Mouse (Mus musculus) stomach, embryonic 14.5 days (tissue): ENCODE results near the gene Prrx2. TPM values are rescaled to one million over a fixed set of nuclear protein-coding genes. Genes with fewer than 3 reads are reported as not detected.
"Not testable (repeated sequence)": the region's sequence is repeated elsewhere in the genome, so short reads cannot be mapped to it uniquely, and the experiment has no call there.

Experiments used
- ATAC-seq: fragments of 200-750 bp; cut with Nextera tagmentation; 2 replicates; pipeline ENCODE4 v1.8.0; 2017; ENCODE audit warnings: low read depth, moderate TSS enrichment; ENCODE audit not compliant: insufficient number of reproducible peaks, insufficient read depth, low FRiP score
- H3K27ac ChIP-seq: fragments of 300-500 bp; sonication (generic); 2 replicates; pipeline ENCODE4 v1.5.1; 2014; ENCODE audit warnings: mild to moderate bottlenecking, low read length, moderate library complexity, mixed read lengths
- H3K27me3 ChIP-seq: fragments of 300-500 bp; sonication (generic); 2 replicates; pipeline ENCODE4 v1.6.1; 2014; ENCODE audit warnings: low read length, control low read depth, mixed read lengths; ENCODE audit not compliant: control insufficient read depth, insufficient read depth
- H3K36me3 ChIP-seq: fragments of 300-500 bp; sonication (generic); 2 replicates; pipeline ENCODE4 v1.6.1; 2014; ENCODE audit warnings: mild to moderate bottlenecking, control low read depth, low read length, moderate library complexity, mixed read lengths; ENCODE audit not compliant: control insufficient read depth, insufficient read depth
- H3K4me1 ChIP-seq: fragments of 300-500 bp; sonication (generic); 2 replicates; pipeline ENCODE4 v1.6.1; 2014; ENCODE audit warnings: low read length, control low read depth, mixed read lengths; ENCODE audit not compliant: control insufficient read depth, insufficient read depth
- H3K4me2 ChIP-seq: fragments of 300-500 bp; sonication (generic); replicated peaks from 2 replicates; pipeline ENCODE4 v1.6.1; 2014; ENCODE audit warnings: low read depth, low read length, control low read depth
- H3K4me3 ChIP-seq: fragments of 300-500 bp; sonication (generic); 2 replicates; pipeline ENCODE4 v1.5.1; 2014; ENCODE audit warnings: low read depth, low read length, control low read depth
- H3K9ac ChIP-seq: fragments of 300-500 bp; sonication (generic); replicated peaks from 2 replicates; pipeline ENCODE4 v1.6.1; 2014; ENCODE audit warnings: low read depth, mild to moderate bottlenecking, control low read depth, low read length, moderate library complexity, mixed read lengths
- H3K9me3 ChIP-seq: fragments of 300-500 bp; sonication (generic); 2 replicates; pipeline ENCODE4 v1.6.1; 2016; ENCODE audit warnings: low read depth, low read length, control low read depth; ENCODE audit not compliant: control insufficient read depth
- WGBS: fragments of 180-500 bp; shearing (Covaris S2); extraction: QIAGEN DNeasy Blood & Tissue Kit; methylation state at CpG from one replicate; pipeline ENCODE4 v1.1.7; 2014; 5-methylcytosine and 5-hydroxymethylcytosine counted together
- polyA plus RNA-seq: library from polyadenylated mRNA; unstranded; fragments of >200 nt; fragmentation: Nextera tagmentation; extraction: Ambion mirVana; gene quantifications from 2 replicates; pipeline ENCODE4 v1.2.1, GENCODE M21; 2014

Gene Prrx2
- polyA plus RNA-seq, 1 experiment from 2014 or later: 8.9 TPM

DNA sequence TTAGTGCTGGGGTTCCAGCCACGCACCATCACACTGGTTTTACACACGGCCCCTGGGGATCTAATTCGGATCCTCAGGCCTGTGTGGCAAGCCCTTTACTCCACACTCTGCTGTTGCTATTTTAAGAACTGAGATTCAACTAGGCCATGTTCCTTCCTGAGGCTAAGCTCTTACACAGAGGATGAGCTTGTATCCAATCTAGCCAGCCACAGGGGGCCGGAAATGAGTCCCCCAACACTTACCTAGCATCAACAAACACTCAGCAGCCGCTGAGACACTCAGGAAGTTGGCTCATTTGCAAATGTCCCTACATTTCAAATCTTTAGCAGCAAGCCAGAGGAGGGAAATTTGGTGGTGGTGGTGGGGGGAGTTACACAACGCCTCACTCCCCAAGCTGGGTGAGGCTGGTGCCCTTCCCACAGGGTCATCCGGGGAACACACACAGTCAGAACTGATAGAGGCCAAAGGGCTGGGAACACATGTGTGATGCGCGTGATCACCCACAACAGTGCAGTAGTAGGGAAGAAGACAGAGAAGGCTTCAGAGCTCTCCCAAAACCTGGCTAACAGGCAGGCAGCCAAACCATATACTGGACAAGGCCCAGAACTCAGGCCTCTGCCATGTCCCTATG, 92.5 kb downstream of the Prrx2 start:
- Histone ChIP-seq H3K27ac (peak overlapping the region; percentile 44; the same call in 1 of the 2 replicates), H3K9ac (no peak overlapping the region)
- no peak for ATAC-seq

DNA sequence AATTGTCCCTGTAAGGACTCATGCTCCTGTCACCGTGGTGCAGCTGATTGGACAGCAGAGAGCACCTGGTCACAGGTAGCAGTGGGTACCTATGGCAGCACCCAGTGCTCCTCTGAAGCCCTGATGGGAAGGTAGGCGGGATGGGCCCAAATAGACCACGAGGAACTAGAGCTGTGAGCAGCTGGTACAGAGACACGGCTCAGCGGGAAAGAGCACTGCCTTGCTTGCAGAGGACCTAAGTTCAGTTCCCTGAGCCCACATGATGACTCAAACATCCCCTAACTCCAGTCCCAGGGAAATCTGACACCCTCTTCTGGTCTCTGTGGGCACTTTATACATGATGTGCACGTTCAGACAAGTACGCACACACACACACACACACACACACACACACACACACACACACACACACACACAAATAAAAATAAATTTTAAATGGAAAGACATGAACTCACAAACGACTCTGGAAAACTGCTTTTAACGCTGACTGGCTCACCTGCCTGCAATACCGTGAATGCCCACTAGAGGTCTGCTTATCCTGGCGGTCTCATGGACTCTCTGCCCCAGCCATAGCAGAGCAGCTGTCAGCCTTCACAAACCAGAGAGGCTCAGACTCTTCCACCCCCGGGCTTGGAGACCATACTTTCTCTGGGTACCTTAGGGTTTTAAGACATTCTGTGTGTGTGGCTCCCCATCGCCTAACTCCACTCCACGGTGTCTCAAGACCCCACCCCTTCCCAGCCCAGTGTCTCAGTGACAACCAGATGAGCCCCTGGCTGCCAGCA, 93.3 kb downstream of the Prrx2 start:
- H3K9ac ChIP-seq: no peak overlapping the region
- no peak overlapping the region for H3K4me2 ChIP-seq
- H3K9me3 ChIP-seq: no peaks in the 10 kb centered on the region

More for the DNA sequence above, 92.5 kb downstream of the Prrx2 start:
- H3K27me3 ChIP-seq: no peaks in the 10 kb centered on the region
- no peak overlapping the region for H3K4me2 ChIP-seq
- no peak overlapping the region for H3K4me3 ChIP-seq
- H3K36me3 ChIP-seq: no peaks in the 10 kb centered on the region
- no peaks in the 10 kb centered on the region for H3K9me3 ChIP-seq
- 55% methylated on average over 9 of the region's 9 CpGs for WGBS
- peaks cover 15% of the 10 kb centered on the region; the same call in 1 of the 2 replicates for H3K4me1 ChIP-seq

DNA sequence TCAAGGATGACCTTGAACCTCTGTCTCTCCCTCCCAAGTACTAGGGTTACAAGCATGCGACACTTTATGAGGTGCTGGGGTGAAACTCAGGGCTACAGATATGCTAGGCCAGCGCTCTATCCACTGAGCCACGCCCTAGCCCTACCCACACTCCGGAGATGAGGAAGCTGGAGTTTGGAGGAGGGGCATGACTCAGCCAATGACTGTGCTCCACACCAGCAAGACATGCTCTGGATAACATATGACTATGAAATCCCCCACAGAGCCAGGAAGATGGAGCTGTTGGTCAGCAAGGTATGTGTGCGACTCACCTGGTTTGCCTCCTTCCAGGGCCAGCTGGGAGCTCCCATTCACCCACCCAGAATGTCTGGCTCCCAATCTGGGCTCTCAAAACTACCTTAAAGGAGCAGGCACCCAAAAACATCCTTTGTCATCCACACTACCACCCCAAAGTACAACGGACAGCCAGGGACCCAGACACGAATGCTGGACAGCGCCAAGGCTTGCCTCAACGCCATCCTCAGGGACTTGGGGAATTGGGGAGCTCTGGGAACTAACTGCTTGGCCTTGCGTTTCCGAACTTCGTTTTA, 94.2 kb downstream of the Prrx2 start:
- Histone ChIP-seq H3K27me3 (no peaks in the 10 kb centered on the region), H3K36me3 (no peaks in the 10 kb centered on the region), H3K9me3 (no peaks in the 10 kb centered on the region), H3K4me3 (no peak overlapping the region; the same call in 1 of the 2 replicates), H3K9ac (no peak overlapping the region), H3K27ac (no peak overlapping the region), H3K4me1 (peaks cover 15% of the 10 kb centered on the region; the same call in 1 of the 2 replicates), H3K4me2 (peak overlapping the region; percentile 40)
- WGBS: 25% methylated on average over 12 of the region's 12 CpGs
- peak; percentile 57; the same call in 1 of the 2 replicates for ATAC-seq

More for the DNA sequence above, 93.3 kb downstream of the Prrx2 start:
- Histone ChIP-seq H3K27me3 (no peaks in the 10 kb centered on the region), H3K27ac (0 out of 2 replicates have a peak overlapping the region, but pooled peaks have one; percentile 16), H3K4me1 (peaks cover 15% of the 10 kb centered on the region; the same call in 1 of the 2 replicates), H3K36me3 (no peaks in the 10 kb centered on the region), H3K4me3 (no peak overlapping the region)
- WGBS: 23% methylated on average over 14 of the region's 14 CpGs
- ATAC-seq: peak; percentile 56; the same call in 1 of the 2 replicates

DNA sequence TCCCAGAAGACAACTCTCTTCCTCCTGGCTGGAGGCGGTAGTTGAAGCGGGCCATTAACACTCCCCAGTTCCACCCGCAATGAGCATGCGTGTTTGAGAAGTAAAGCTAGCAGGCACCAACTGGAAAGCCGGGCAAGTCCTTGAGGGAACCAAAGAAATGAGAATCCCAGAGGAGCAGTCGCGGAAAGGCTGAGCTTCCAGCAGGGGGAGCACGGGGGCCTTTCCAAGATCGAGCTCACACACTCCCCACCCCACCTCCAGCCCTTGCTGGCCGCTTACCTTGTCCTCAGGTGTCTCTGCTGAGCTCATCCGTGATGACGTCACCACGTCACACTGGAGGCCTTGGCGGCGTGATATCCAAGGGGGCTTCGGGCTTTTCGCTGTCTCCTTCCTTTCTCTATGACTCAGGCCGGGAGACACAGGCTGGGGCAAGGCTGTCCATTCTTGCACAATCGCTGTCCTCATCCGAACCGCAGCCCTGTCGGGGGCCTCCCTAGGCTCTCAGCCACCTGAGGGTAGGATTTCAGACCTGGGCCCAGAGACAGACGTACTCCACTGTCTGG, 94.8 kb downstream of the Prrx2 start, which contains the start of gene Ptges:
Ptges (minus strand) TSS at position 381 of the 563 bp plus-strand sequence.
- no peak within 1 kb of the TSS for H3K9ac ChIP-seq
- no peaks in the 10 kb centered on the region for H3K27me3 ChIP-seq
- peak within 1 kb of the TSS; percentile 40 for H3K4me2 ChIP-seq
- peaks cover 15% of the 10 kb centered on the region; the same call in 1 of the 2 replicates for H3K4me1 ChIP-seq
- no peaks in the 10 kb centered on the region for H3K36me3 ChIP-seq
- no peak within 1 kb of the TSS for H3K27ac ChIP-seq
- H3K4me3 ChIP-seq: peak within 1 kb of the TSS; percentile 10; the same call in 1 of the 2 replicates
- H3K9me3 ChIP-seq: no peaks in the 10 kb centered on the region
- ATAC-seq: peak; percentile 51
- WGBS: 2% methylated on average over 23 of the region's 23 CpGs

DNA sequence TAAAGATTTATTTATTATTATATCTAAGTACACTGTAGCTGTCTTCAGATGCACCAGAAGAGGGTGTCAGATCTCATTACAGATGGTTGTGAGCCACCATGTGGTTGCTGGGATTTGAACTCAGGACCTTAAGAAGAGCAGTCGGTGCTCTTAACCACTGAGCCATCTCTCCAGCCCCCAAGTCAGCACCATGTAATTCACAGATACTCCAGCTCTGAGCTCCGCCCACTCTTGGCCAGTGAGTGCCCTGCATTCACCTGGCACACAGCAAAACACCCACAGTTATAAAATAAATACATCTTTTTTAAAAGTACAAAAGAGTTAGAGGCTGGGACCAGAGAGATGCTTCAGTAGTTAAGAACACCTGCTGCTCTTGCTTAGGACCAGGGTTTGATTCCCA, 96.1 kb downstream of the Prrx2 start:
- H3K27ac ChIP-seq, ATAC-seq, H3K9me3 ChIP-seq, H3K9ac ChIP-seq, H3K4me3 ChIP-seq, H3K27me3 ChIP-seq, H3K36me3 ChIP-seq, H3K4me2 ChIP-seq: not testable (repeated sequence)
- WGBS: 85% methylated on average over 2 of the region's 2 CpGs
- peaks cover 15% of the 10 kb centered on the region; the same call in 1 of the 2 replicates for H3K4me1 ChIP-seq

Other genes with a start within 250 kb of the Prrx2 start
- 1.2 and 2.1 TPM in 2 replicates for gene Cstad, start 239.9 kb upstream of the Prrx2 start, polyA plus RNA-seq
- 2.5 and 3.3 TPM in 2 replicates for gene 1700001O22Rik, start 31.3 kb upstream of the Prrx2 start, polyA plus RNA-seq
- 99.1 and 101 TPM in 2 replicates for gene Ntmt1, start 27.1 kb upstream of the Prrx2 start, polyA plus RNA-seq
- 27.1 and 29.1 TPM in 2 replicates for gene Asb6, start 4.6 kb upstream of the Prrx2 start, polyA plus RNA-seq
- gene Ptges, start 94.9 kb downstream of the Prrx2 start, polyA plus RNA-seq: 6.5 and 9.2 TPM in 2 replicates
- gene Tor1b, start 118.0 kb downstream of the Prrx2 start, polyA plus RNA-seq: 35.4 and 39.1 TPM in 2 replicates
- 66.0 and 68.6 TPM in 2 replicates for gene Tor1a, start 133.0 kb downstream of the Prrx2 start, polyA plus RNA-seq
- 46.9 and 48.2 TPM in 2 replicates for gene BC005624, start 147.2 kb downstream of the Prrx2 start, polyA plus RNA-seq
- gene Usp20, start 147.3 kb downstream of the Prrx2 start, polyA plus RNA-seq: 13.4 and 13.8 TPM in 2 replicates